ENCODE assay signal across 14 mouse cellular contexts in the genomic region with DNA sequence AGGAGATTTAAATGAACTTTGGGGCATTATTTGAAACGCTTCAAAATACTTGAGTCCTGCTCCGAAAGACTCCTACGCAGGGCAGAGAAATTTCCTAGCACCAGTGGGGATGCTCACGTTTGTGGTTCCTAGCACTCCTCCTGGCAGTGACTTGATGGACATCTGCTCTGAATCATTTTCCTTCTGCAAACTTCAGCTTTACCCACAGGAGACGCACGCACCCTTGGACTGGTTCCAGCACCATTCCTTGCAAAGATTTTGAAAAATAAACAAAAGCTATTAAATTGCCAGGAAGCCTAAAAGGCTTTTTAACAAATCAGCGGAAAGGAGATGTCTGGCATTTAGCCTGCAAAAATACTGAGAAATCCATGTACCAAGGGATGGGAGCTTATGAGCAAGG. TPM values are rescaled to one million over a fixed set of nuclear protein-coding genes. Genes with fewer than 3 reads are reported as not detected.
DNase-seq lines count a peak whose midpoint lies in the region; ATAC-seq and TF ChIP-seq lines count a peak whose summit lies in the region.
"Had no signal": no experiment of that assay in that cellular context is flagged by ENCODE, and none has a peak within 500 bp of the region (broad histone marks: within the 10 kb centered on the region; RNA-seq: fewer than 3 reads in every experiment).

No protein-coding gene starts in this region.

- ATAC-seq in forebrain, embryonic 15.5 days (replicated peaks) = peak; percentile 78
- no peak for ATAC-seq in limb, embryonic 14.5 days (ENCODE audit: low FRiP score, low read depth)
- ATAC-seq in embryonic facial prominence, embryonic 13.5 days (ENCODE audit: insufficient number of reproducible peaks, insufficient read depth, low FRiP score, low TSS enrichment, low read depth) = no peak
- ATAC-seq in midbrain, embryonic 15.5 days (replicated peaks) = no peak
- ATAC-seq: hindbrain, embryonic 16.5 days; liver, postnatal 0 days had no signal

- no peak overlapping the region for H3K9ac ChIP-seq in forebrain, embryonic 15.5 days (replicated peaks)
- H3K9ac ChIP-seq in limb, embryonic 14.5 days (ENCODE audit: low read depth, low read length, severe bottlenecking) = no peak overlapping the region
- H3K9ac ChIP-seq in embryonic facial prominence, embryonic 13.5 days = no peak overlapping the region
- no peak overlapping the region for H3K9ac ChIP-seq in midbrain, embryonic 15.5 days
- H3K9ac ChIP-seq: embryonic facial prominence, embryonic 12.5 days; kidney, embryonic 15.5 days; liver, postnatal 0 days had no signal

- no peak overlapping the region for H3K27ac ChIP-seq in forebrain, embryonic 15.5 days (replicated peaks)
- H3K27ac ChIP-seq in forebrain, embryonic 10.5 days = no peak overlapping the region
- no peak overlapping the region for H3K27ac ChIP-seq in limb, embryonic 14.5 days (replicated peaks; ENCODE audit: low read depth, low read length)
- no peak overlapping the region for H3K27ac ChIP-seq in limb, embryonic 10.5 days
- H3K27ac ChIP-seq in embryonic facial prominence, embryonic 13.5 days = peak overlapping the region; percentile 8
- no peak overlapping the region for H3K27ac ChIP-seq in midbrain, embryonic 15.5 days
- H3K27ac ChIP-seq: embryonic facial prominence, embryonic 12.5 days; kidney, embryonic 15.5 days had no signal

- peaks cover 7% of the 10 kb centered on the region for H3K4me1 ChIP-seq in forebrain, embryonic 15.5 days
- H3K4me1 ChIP-seq in forebrain, embryonic 10.5 days = no peaks in the 10 kb centered on the region
- 0 out of 2 replicates have a peak, but pooled peaks cover 6% of the 10 kb centered on the region for H3K4me1 ChIP-seq in limb, embryonic 14.5 days (ENCODE audit: control insufficient read depth, insufficient read depth, low read length)
- H3K4me1 ChIP-seq in limb, embryonic 10.5 days = no peaks in the 10 kb centered on the region
- H3K4me1 ChIP-seq in embryonic facial prominence, embryonic 13.5 days = peaks cover 11% of the 10 kb centered on the region
- H3K4me1 ChIP-seq in midbrain, embryonic 15.5 days = no peaks in the 10 kb centered on the region
- H3K4me1 ChIP-seq: embryonic facial prominence, embryonic 12.5 days had no signal

- no peak overlapping the region for H3K4me3 ChIP-seq in forebrain, embryonic 15.5 days
- no peak overlapping the region for H3K4me3 ChIP-seq in forebrain, embryonic 10.5 days
- H3K4me3 ChIP-seq in limb, embryonic 14.5 days (replicated peaks; ENCODE audit: low read length) = no peak overlapping the region
- H3K4me3 ChIP-seq in limb, embryonic 10.5 days = no peak overlapping the region
- no peak overlapping the region for H3K4me3 ChIP-seq in embryonic facial prominence, embryonic 13.5 days
- no peak overlapping the region for H3K4me3 ChIP-seq in midbrain, embryonic 15.5 days
- H3K4me3 ChIP-seq: embryonic facial prominence, embryonic 12.5 days; kidney, embryonic 15.5 days had no signal

- no peaks in the 10 kb centered on the region for H3K9me3 ChIP-seq in forebrain, embryonic 15.5 days
- no peaks in the 10 kb centered on the region for H3K9me3 ChIP-seq in forebrain, embryonic 10.5 days
- H3K9me3 ChIP-seq in limb, embryonic 14.5 days (ENCODE audit: control insufficient read depth, low read length) = no peaks in the 10 kb centered on the region
- H3K9me3 ChIP-seq in limb, embryonic 10.5 days (replicated peaks) = no peaks in the 10 kb centered on the region
- no peaks in the 10 kb centered on the region for H3K9me3 ChIP-seq in embryonic facial prominence, embryonic 13.5 days
- H3K9me3 ChIP-seq in midbrain, embryonic 15.5 days = no peaks in the 10 kb centered on the region
- H3K9me3 ChIP-seq: embryonic facial prominence, embryonic 12.5 days; kidney, embryonic 15.5 days had no signal

- no peaks in the 10 kb centered on the region for H3K27me3 ChIP-seq in forebrain, embryonic 15.5 days
- no peaks in the 10 kb centered on the region for H3K27me3 ChIP-seq in forebrain, embryonic 10.5 days (ENCODE audit: poor library complexity, severe bottlenecking)
- H3K27me3 ChIP-seq in limb, embryonic 14.5 days (ENCODE audit: control insufficient read depth, insufficient read depth, low read length) = no peaks in the 10 kb centered on the region
- H3K27me3 ChIP-seq in limb, embryonic 10.5 days (ENCODE audit: low read depth, poor library complexity, severe bottlenecking) = no peaks in the 10 kb centered on the region
- no peaks in the 10 kb centered on the region for H3K27me3 ChIP-seq in embryonic facial prominence, embryonic 13.5 days
- no peaks in the 10 kb centered on the region for H3K27me3 ChIP-seq in midbrain, embryonic 15.5 days (replicated peaks)
- H3K27me3 ChIP-seq: embryonic facial prominence, embryonic 12.5 days; kidney, embryonic 15.5 days had no signal

- H3K36me3 ChIP-seq in forebrain, embryonic 15.5 days = no peaks in the 10 kb centered on the region
- no peaks in the 10 kb centered on the region for H3K36me3 ChIP-seq in forebrain, embryonic 10.5 days (replicated peaks)
- no peaks in the 10 kb centered on the region for H3K36me3 ChIP-seq in limb, embryonic 14.5 days (ENCODE audit: control insufficient read depth, insufficient read depth, low read length)
- no peaks in the 10 kb centered on the region for H3K36me3 ChIP-seq in limb, embryonic 10.5 days
- no peaks in the 10 kb centered on the region for H3K36me3 ChIP-seq in embryonic facial prominence, embryonic 13.5 days
- H3K36me3 ChIP-seq in midbrain, embryonic 15.5 days (replicated peaks) = no peaks in the 10 kb centered on the region
- H3K36me3 ChIP-seq: embryonic facial prominence, embryonic 12.5 days; kidney, embryonic 15.5 days had no signal

- DNase-seq in forebrain, embryonic 10.5 days (ENCODE audit: extremely low spot score, low spot score) = no peak
- DNase-seq in limb, embryonic 14.5 days (ENCODE audit: low spot score) = peak; percentile 44
- DNase-seq in limb, embryonic 10.5 days (ENCODE audit: low spot score) = no peak
- peak; percentile 48 to 56 for DNase-seq in right cerebral cortex, postnatal 10 days (ENCODE audit: low spot score in 2 of 2)
- no peak for DNase-seq in frontal cortex, postnatal 10 days (ENCODE audit: low spot score in 2 of 2)
- DNase-seq: cerebellum, postnatal 14 days; liver, postnatal 0 days; thymus, postnatal 25 days had no signal

- H3K4me2 ChIP-seq in forebrain, embryonic 15.5 days (replicated peaks) = no peak overlapping the region
- H3K4me2 ChIP-seq in limb, embryonic 14.5 days (replicated peaks; ENCODE audit: low read depth, low read length, severe bottlenecking) = no peak overlapping the region
- H3K4me2 ChIP-seq in embryonic facial prominence, embryonic 13.5 days = no peak overlapping the region
- H3K4me2 ChIP-seq in midbrain, embryonic 15.5 days = no peak overlapping the region
- H3K4me2 ChIP-seq: embryonic facial prominence, embryonic 12.5 days; kidney, embryonic 15.5 days had no signal

- no peak for TF ChIP-seq POLR2A in limb, embryonic 14.5 days (IDR thresholded peaks at IDR 0.05; ENCODE audit: borderline replicate concordance, extremely low read depth, insufficient read depth, insufficient read length)

- WGBS in forebrain, embryonic 15.5 days = 42% methylated on average over 7 of the region's 7 CpGs
- 93% methylated on average over 7 of the region's 7 CpGs for WGBS in forebrain, embryonic 10.5 days
- WGBS in limb, embryonic 14.5 days = 49% methylated on average over 7 of the region's 7 CpGs
- 94% methylated on average over 7 of the region's 7 CpGs for WGBS in limb, embryonic 10.5 days
- 33% methylated on average over 7 of the region's 7 CpGs for WGBS in embryonic facial prominence, embryonic 13.5 days
- WGBS in midbrain, embryonic 15.5 days = 85% methylated on average over 7 of the region's 7 CpGs

RNA-seq across cellular contexts. Expression of gene Slc2a13, which starts 28.1 kb away (rescaled TPM):
- 2.3 and 2.8 TPM in 2 replicates for polyA plus RNA-seq in forebrain, embryonic 15.5 days (2015; fragmentation: Nextera tagmentation; extraction: Ambion mirVana)
- 0.43 and 0.62 TPM in 2 replicates for polyA plus RNA-seq in forebrain, embryonic 10.5 days (2016; fragmentation: Nextera tagmentation; extraction: Ambion mirVana)
- polyA plus RNA-seq in limb, embryonic 14.5 days (2012; rRNA removed) = 3.5 and 4.3 TPM in 2 replicates
- 2.7 and 2.9 TPM in 2 replicates for polyA plus RNA-seq in limb, embryonic 14.5 days (2014; fragmentation: Nextera tagmentation; extraction: Ambion mirVana)
- polyA plus RNA-seq in limb, embryonic 10.5 days (2016; fragmentation: Nextera tagmentation; extraction: Ambion mirVana) = 0.46 and 0.99 TPM in 2 replicates
- polyA plus RNA-seq in embryonic facial prominence, embryonic 13.5 days (2015; fragmentation: Nextera tagmentation; extraction: Ambion mirVana) = 2.4 and 2.7 TPM in 2 replicates
- 3.7 and 4.1 TPM in 2 replicates for polyA plus RNA-seq in midbrain, embryonic 15.5 days (2015; fragmentation: Nextera tagmentation; extraction: Ambion mirVana)

Comparison
In these comparisons a context has a peak if more than half of its experiments do, and no peak if none do; other contexts are left out.
1. DNase-seq: peak in limb, embryonic 14.5 days (single experiment) and right cerebral cortex, postnatal 10 days (2 of 2); none in forebrain, embryonic 10.5 days (single experiment), limb, embryonic 10.5 days (single experiment) and frontal cortex, postnatal 10 days (0 of 2).